Mouse (Mus musculus) C2C12 (cell line): Measurements from ENCODE around the gene Pheta1.

ENCODE experiments used
- CEBPB ChIP-seq: IDR thresholded peaks from one replicate; pipeline ENCODE4 v1.6.1; 2011; ENCODE audit warnings: low read depth, mild to moderate bottlenecking, control low read depth, moderate library complexity
- CTCF ChIP-seq: IDR thresholded peaks from one replicate; pipeline ENCODE4 v1.5.1; 2011; ENCODE audit not compliant: control insufficient read depth, insufficient read depth, insufficient read length
- FOSL1 ChIP-seq: IDR thresholded peaks from one replicate; pipeline ENCODE4 v1.8.0; 2011; ENCODE audit warnings: mild to moderate bottlenecking, low read length; ENCODE audit not compliant: poor library complexity, insufficient read depth, severe bottlenecking
- MAX ChIP-seq: IDR thresholded peaks from one replicate; pipeline ENCODE4 v1.6.1; 2011; ENCODE audit warnings: mild to moderate bottlenecking, control low read depth
- MYOD1 ChIP-seq: IDR thresholded peaks from one replicate; pipeline ENCODE4 v1.6.1; 2011; ENCODE audit warnings: low read depth; ENCODE audit not compliant: control insufficient read depth, insufficient read length
- MYOG ChIP-seq: IDR thresholded peaks from one replicate; pipeline ENCODE4 v1.6.1; 2011; ENCODE audit not compliant: control insufficient read depth, insufficient read length; ENCODE audit errors: extremely low read depth
- USF1 ChIP-seq: IDR thresholded peaks from one replicate; pipeline ENCODE4 v1.6.1; 2011; ENCODE audit warnings: low read depth, mild to moderate bottlenecking, control low read depth, moderate library complexity

GRCm38 (mm10) chr5:121876901-121877300 is 28.1 kb downstream of the Pheta1 start:
- TF ChIP-seq CTCF (no peak), USF1 (no peak), MYOD1 (no peak), MAX (no peak), CEBPB (no peak), FOSL1 (no peak), MYOG (no peak)
